Mouse (Mus musculus): Measurements from ENCODE around the gene Ano10.
"Not testable (repeated sequence)": the region's sequence is repeated elsewhere in the genome, so short reads cannot be mapped to it uniquely, and the experiment has no call there.

Gene Ano10

GRCm38 (mm10) chr9:122294242-122294881, at the start of gene Ano10:
Gene Ano10 (minus strand): TSS chr9:122294423.
- DNase-seq: peak; percentile 97

GRCm38 (mm10) chr9:122343399-122343798, 49.2 kb upstream of the Ano10 start:
- DNase-seq: no peak

GRCm38 (mm10) chr9:122339972-122340371, 45.7 kb upstream of the Ano10 start:
- no peak for DNase-seq

- no peak for DNase-seq
These were observed 43.3 kb upstream of the Ano10 start for GRCm38 (mm10) chr9:122337510-122337931.

GRCm38 (mm10) chr9:122336677-122337076, 42.5 kb upstream of the Ano10 start:
- no peak for DNase-seq

GRCm38 (mm10) chr9:122328199-122328598, 34.0 kb upstream of the Ano10 start:
- DNase-seq: no peak

- no peak for DNase-seq
These were observed 31.8 kb upstream of the Ano10 start for GRCm38 (mm10) chr9:122325996-122326395.

GRCm38 (mm10) chr9:122322356-122322755, 28.1 kb upstream of the Ano10 start:
- no peak for DNase-seq

- no peak for DNase-seq
These were observed 26.4 kb upstream of the Ano10 start for GRCm38 (mm10) chr9:122320626-122321025.

GRCm38 (mm10) chr9:122316562-122316961, 22.3 kb upstream of the Ano10 start:
- DNase-seq: no peak

GRCm38 (mm10) chr9:122315501-122315900, 21.3 kb upstream of the Ano10 start:
- DNase-seq: no peak

GRCm38 (mm10) chr9:122314942-122315341, 20.7 kb upstream of the Ano10 start:
- DNase-seq: no peak

GRCm38 (mm10) chr9:122314386-122314785, 20.2 kb upstream of the Ano10 start:
- no peak for DNase-seq

GRCm38 (mm10) chr9:122313128-122313527, 18.9 kb upstream of the Ano10 start:
- not testable (repeated sequence) for DNase-seq

- DNase-seq: no peak
These were observed 18.2 kb upstream of the Ano10 start for GRCm38 (mm10) chr9:122312296-122312990.

GRCm38 (mm10) chr9:122311051-122311760, 17.0 kb upstream of the Ano10 start:
- no peak for DNase-seq

- DNase-seq: peak; percentile 86
These were observed 16.4 kb upstream of the Ano10 start for GRCm38 (mm10) chr9:122310613-122311049.

- no peak for DNase-seq
These were observed 15.1 kb upstream of the Ano10 start for GRCm38 (mm10) chr9:122309013-122309980.

GRCm38 (mm10) chr9:122305302-122305701, 11.1 kb upstream of the Ano10 start:
- no peak for DNase-seq

- no peak for DNase-seq
These were observed 1.9 kb upstream of the Ano10 start for GRCm38 (mm10) chr9:122296169-122296568.

- no peak for DNase-seq
These were observed 1.2 kb upstream of the Ano10 start for GRCm38 (mm10) chr9:122295396-122295795.

GRCm38 (mm10) chr9:122293865-122294241, 370 bp downstream of the Ano10 start:
- no peak for DNase-seq

- no peak for DNase-seq
These were observed 4.0 kb downstream of the Ano10 start for GRCm38 (mm10) chr9:122290192-122290591.
